Mouse (Mus musculus) embryo, embryonic 9.5 days (tissue): Measurements from ENCODE around the gene Glmn.
A peak's percentile ranks its signal among the peaks of the same experiment; 100 is the strongest.

Experiments
- DNase-seq: peaks from one replicate; pipeline ENCODE4 v3.0.0-alpha.2; 2017; ENCODE audit errors: extremely low spot score

Gene Glmn

GRCm38 (mm10) chr5:107597301-107598077 is at the start of gene Glmn, which contains the start of gene Rpap2:
Gene Glmn (minus strand): TSS chr5:107597888.
Gene Rpap2 (plus strand): TSS chr5:107597373.
- DNase-seq = peak; percentile 95

- no peak for DNase-seq
Measured at GRCm38 (mm10) chr5:107645935-107646334, 48.2 kb upstream of the Glmn start.

DNA sequence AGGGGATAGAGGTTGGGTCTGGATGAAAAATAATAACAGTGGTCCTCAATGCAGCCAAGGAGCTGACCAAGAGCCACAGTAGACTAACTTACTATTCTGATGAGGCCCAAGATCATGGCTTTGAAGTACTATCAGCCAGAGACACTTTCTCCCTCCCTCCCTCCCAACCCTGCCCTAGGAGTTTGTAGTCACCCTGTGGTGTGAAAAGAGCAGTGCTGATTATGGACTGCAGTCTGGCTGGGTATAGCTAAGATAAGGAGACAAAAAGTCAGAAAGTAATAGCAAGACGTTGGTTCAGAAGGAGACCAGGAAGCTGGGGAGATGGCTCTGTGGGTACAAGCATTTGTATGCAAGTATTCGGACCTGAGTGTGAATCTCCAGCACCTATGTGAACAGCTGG is 46.9 kb upstream of the Glmn start:
- no peak for DNase-seq

DNA sequence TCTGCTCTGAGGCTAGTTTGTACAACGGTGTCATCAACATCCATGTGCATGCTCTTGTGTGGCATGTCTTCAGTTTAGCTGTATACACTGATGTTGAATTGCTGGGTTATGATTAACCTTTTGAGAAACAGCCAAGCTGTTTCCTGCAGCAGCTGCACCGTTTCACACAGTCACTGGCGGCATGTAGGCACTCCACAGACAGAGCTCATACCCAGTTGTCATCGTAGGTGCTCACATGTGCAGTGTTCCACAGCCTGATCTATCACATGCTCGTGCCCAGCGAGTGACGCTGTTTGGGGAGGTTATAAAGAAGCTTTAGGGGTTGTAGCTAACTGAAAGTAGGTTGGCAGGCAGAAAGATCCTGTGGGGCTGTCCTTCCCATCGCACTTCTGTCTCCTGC is 40.7 kb upstream of the Glmn start:
- DNase-seq = no peak

DNA sequence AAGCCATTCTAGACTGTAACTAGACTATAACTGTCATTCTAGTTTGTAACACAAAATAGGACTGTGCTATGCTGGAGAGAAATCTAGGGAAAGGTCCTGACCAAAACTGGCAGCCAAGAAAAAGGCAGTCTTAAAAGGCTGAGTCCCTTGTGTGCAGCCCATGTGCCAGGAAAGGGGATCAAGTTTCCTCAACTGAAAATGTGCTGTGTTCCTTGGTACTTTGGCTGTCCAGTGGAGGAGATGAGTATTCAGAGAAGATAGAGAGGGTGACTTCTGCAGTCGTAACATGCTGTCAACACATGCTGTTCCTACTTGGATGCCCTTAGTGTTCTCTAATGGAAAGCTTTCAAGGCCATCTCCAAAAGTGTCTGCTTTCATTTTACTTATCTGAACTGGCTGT is 39.4 kb upstream of the Glmn start:
- DNase-seq = no peak

GRCm38 (mm10) chr5:107633651-107634050 is 36.0 kb upstream of the Glmn start:
- no peak for DNase-seq

DNA sequence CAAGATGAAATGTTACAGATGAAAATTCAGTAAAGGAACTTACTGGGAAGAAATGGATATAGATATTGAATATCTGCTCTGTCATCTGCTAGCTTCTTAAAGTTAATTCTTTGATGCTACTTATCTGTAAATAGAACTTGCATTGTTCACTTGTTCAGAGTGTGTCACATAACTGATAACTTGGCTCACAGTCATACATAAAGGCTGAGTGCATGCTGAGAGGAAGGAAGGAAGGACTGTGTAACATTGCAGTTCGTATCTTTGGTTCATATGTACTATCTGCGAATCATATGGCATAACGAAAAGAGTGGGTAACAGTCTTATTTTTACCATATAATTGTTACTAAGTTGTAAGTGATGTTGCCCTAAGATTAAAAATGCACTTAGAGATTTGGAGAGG is 23.6 kb upstream of the Glmn start:
- no peak for DNase-seq

GRCm38 (mm10) chr5:107617986-107618385 is 20.3 kb upstream of the Glmn start:
- DNase-seq = no peak

DNA sequence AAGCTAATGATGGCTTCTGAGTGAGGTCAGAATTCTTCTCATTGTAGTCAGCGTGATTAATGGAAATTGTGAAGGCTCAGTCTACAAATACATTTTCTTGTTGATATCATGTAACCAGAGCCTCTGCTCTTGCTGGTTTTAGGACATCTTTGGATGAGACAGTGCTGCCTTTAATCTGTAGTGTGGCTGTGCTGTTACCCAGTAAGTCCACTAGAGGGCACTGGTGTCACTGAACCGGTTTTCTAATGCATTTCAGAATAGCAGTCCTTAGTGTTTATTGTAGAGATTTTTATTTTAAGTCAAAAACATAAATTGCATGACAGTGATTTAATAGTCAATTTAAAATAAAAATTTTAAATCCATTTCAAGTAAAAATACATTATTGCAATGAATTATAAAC is 13.5 kb upstream of the Glmn start:
- DNase-seq = peak; percentile 57

- no peak for DNase-seq
Measured at GRCm38 (mm10) chr5:107598380-107598779, 692 bp upstream of the Glmn start.

- DNase-seq = no peak
Measured at GRCm38 (mm10) chr5:107569148-107569547, 28.5 kb downstream of the Glmn start.

GRCm38 (mm10) chr5:107556969-107557368 is 40.7 kb downstream of the Glmn start:
- no peak for DNase-seq

- no peak for DNase-seq
Measured at GRCm38 (mm10) chr5:107554336-107554735, 43.4 kb downstream of the Glmn start.

DNA sequence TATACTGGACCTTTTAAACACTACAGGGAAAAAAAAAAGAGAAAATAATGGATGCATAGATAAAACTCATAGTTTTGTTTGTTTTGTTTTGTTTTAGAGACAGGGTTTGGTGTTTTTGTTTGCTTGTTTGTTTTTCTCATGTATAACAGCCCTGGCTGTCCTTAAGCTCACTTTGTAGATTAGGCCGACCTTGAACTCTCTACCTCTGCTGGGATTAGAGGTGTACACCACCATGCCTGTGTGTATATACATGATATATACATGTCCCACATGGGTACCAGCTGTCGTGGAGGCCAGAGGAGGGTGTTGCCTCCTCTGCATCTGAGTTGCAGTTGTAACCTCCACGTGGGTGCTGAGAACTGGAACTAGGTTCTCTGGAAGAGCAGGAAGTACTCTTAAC is 49.2 kb downstream of the Glmn start:
- DNase-seq = no peak

DNA sequence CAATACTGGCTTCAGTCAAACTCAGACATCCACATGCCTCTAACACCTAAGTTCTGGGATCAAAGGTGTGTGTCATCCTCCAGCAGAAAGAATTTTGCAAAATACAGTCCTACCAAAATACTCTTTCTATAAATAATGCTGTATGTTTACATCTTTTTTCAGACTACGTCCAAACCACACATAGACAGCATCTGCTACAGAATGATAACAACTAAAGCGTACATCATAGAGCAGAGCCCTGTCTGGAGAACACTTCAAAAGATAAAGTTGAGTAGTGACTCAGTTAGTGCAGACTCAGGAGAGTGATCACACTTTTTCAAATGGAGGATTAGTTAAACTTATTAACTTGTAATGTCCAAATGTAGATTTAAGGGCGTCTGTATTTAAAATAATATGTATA is 49.7 kb downstream of the Glmn start:
- DNase-seq = no peak

- no peak for DNase-seq
Measured at GRCm38 (mm10) chr5:107545927-107546326, 51.8 kb downstream of the Glmn start.

GRCm38 (mm10) chr5:107541696-107542095 is 56.0 kb downstream of the Glmn start:
- no peak for DNase-seq

- no peak for DNase-seq
Measured at GRCm38 (mm10) chr5:107534581-107534980, 63.1 kb downstream of the Glmn start, which contains the start of gene 1700028K03Rik. Gene 1700028K03Rik (plus strand): TSS chr5:107534709.

DNA sequence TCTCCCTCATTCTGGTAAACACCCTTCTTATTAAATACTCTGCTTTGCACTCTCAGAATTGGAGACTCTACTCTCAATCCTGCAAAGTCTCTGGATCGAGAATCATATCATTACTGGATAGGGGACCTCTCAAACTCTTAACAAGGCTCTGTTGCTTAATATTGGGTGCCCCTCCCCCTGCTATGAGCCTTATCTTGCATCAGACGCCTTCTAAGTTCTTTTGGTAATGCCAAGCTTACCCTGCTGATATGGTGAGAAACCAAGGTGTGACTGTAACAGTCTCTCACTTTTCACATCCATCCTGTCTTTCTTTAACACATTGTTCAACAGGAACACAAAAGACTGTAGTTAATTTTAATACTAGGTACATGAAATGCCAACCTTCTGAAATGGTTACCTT is 64.1 kb downstream of the Glmn start:
- DNase-seq = no peak

GRCm38 (mm10) chr5:107528856-107529255 is 68.8 kb downstream of the Glmn start:
- no peak for DNase-seq

DNA sequence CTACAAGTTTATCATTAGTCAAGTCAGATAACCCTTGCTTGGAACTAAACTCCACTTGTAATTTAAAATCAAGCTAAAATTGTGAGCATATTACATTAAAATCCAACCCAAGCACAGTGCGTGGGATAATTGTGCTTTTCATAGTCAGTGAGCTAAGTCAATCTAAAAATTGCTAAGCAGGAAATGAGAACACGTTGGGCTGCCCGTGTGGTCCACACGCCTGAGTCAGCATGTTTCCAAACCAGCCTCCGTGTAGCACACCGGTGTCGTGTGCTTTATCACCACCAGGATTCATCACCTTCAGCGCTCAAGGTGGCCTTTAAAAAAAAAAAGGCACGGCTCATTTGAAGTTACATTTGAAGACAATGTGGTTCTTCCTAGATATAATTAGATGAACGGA is 73.4 kb downstream of the Glmn start:
- no peak for DNase-seq

DNA sequence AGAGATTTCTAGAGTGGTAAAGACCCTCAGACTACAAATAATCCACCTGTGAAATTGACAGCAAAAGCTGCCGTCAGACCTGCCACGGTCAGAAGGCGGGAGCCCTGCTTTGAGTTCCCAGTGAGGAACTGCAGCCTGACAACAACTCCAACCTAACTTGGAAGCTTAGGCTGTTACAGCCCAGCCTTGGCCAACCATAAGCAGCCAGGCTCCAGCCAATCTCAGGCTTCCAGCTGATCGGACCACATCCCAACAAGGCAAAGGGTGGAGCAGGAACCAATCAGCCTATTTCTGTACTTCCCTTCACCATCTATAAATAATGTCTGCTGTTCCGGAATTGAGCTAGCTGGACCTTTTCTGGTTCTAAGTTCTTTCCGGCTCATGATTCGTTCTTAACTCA is 75.8 kb downstream of the Glmn start:
- no peak for DNase-seq

DNA sequence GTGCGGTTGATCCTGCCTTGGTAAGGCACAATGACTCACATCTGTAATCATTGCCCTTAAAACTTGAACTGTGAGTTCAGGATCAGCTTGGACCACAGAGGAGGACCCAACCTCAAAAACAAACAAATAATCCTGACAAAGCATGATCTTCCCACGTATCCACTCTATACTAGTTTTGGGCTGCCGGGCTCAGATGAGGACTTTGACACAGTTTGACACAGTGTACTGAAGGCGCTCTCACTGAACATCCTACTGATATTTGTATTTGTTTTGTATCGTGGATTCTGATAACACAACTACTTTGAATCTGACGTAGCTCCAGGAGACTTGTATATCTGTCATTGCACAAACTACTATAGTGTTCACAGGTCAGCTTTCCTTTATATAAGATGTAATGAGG is 76.3 kb downstream of the Glmn start:
- no peak for DNase-seq

DNA sequence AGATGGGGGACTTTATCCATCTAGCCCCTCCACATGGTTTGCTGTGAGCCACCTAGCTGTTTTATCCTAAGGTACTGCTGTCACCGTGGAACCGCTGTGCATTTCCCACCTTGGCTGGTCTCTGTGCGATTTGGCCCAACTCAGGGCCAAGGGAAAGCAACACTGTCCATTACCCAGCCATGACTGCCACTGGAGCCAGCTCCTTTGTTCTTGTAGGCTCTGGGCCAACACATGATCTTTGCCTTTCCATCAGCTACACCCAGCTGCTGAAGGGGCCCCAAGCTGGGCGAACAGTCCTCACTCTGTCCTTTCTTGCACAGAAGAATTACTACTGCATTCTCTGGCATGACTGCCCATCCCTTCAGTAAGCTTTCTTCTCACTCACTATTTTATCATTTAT is 79.1 kb downstream of the Glmn start:
- no peak for DNase-seq
